Mouse (Mus musculus) frontal cortex, postnatal 14 days (tissue): ENCODE measurements around the gene Phf21b.

Source experiments
- DNase-seq, 2 experiments: peaks; one replicate each; pipeline ENCODE4 v3.0.0; 2022; ENCODE audit warnings: low spot score in 2 of 2

Gene Phf21b

GRCm38 (mm10) chr15:84846216-84846615 lies 9.6 kb downstream of the Phf21b start:
- no peak for DNase-seq

GRCm38 (mm10) chr15:84844831-84845230 lies 11.0 kb downstream of the Phf21b start:
- no peak for DNase-seq

GRCm38 (mm10) chr15:84843034-84843433 lies 12.8 kb downstream of the Phf21b start:
- no peak for DNase-seq

GRCm38 (mm10) chr15:84841925-84842821 lies 13.7 kb downstream of the Phf21b start:
- no peak for DNase-seq

- no peak for DNase-seq
Measured at GRCm38 (mm10) chr15:84840560-84840959, 15.3 kb downstream of the Phf21b start.

DNA sequence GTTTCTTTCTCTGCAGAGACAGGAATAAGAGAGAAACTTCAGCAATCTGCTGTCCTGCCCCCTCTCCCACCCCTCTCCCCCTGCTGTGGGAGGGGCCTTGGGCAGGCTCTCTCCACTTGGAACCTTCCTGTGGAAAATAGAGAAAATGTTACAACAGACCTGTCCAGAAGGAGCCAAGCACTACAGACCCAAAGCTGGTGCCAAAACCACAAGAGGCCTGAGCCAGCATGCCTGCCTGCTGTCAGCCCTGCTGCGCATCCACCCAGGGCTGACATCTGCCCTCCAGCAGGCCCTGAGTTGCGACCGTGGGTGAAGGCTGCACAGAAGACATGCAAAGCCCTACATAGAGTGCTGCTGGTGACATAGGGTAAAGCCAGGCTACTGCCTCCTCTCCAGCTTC lies 16.3 kb downstream of the Phf21b start:
- DNase-seq: no peak

- DNase-seq: no peak
Measured at GRCm38 (mm10) chr15:84837896-84838295, 18.0 kb downstream of the Phf21b start.

DNA sequence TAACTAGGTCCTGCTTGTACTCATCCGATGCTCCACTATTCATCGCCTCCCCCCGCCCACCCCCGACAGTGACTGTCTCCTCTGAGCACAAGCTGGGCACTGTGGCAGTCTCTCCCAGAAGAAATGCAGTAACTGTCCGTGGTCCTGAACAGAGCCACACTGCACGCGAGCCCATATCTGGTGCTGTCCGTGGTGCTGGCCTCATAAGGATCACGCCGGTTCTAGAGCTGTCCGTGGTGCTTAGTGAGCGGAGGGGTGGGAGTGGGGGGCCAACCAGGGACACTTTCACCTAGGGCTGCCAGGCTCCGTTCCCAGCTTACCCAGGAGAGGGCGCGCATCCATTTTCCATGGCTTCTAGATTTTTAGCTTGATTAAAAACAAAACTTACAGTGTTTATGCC lies 26.4 kb downstream of the Phf21b start:
- DNase-seq: peak; percentile 46 to 55

- DNase-seq: no peak
Measured at GRCm38 (mm10) chr15:84828603-84829002, 27.2 kb downstream of the Phf21b start.

DNA sequence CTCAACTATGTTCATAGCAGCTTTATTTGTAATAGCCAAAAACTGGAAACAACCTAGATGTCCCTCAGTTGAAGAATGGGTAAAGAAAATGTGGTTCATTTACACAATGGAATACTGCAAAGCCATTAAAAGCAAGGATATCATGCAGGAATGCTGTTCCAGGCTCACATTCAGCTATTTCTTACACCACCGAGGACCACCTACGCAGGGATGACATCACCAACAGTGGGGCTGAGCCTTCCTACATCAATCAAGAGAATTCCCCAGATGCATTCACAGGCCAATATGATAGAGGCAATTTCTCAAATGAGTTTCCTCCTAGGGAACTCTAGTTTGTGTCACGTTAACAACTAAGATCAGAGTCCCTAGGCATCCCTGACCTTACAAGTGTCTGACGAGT lies 32.8 kb downstream of the Phf21b start:
- no peak for DNase-seq

DNA sequence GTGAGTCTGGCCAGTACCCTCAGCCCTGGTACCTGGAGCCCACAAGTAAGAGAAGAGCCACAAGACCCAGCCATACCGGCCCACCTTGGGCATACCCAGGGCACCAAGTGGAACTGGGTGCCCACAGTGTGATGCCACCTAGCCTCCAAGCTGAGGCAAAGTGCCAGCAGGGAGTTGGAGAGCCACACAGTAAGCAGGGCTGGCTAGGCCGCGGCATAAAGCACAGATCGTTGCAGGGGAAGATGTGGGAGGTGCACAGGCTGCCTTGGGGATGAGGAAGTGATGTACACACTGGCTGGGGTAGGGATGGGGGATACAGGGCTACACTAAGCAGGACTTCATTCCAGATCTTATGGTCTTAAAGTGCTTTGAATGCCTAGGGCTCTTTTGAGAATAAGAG lies 35.0 kb downstream of the Phf21b start:
- no peak for DNase-seq

DNA sequence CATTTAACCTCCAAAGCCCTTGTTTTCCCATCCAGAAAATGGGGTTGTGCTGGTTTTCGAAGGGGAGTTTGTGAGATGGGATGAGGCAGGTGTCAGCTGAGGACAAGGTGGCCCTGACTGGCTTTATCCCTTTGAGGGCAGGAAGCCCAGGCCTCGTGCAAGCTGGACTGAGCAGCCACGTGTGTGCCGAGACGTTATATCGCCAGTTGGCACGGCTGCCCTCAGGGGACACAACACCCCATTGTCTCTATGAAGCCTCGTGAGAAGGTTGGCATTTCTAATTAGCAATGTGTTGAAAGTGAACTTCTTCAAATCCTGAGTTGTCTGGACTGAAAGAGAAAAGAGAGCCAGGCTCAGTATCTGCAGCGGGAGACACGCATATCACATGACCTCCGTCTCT lies 37.6 kb downstream of the Phf21b start:
- DNase-seq: no peak

DNA sequence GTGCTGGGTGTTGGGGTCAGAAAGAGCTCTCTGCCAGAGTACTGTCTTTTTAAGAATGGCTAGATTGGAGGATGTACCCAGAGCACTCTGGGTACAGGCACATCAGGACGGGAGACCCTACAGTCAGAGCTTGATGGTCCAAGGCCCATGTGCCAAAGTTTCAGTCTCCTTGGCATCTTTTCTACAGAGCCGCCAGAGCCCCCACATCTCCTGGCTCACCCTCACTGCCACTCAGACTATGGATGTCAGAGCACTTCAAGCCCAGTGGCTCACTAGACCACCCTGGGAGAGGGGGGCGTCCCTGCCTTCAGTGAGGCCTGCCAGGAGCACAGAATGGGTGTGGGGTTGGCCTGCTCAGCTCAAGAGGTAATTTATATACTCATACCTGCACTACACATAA lies 38.3 kb downstream of the Phf21b start:
- no peak for DNase-seq

DNA sequence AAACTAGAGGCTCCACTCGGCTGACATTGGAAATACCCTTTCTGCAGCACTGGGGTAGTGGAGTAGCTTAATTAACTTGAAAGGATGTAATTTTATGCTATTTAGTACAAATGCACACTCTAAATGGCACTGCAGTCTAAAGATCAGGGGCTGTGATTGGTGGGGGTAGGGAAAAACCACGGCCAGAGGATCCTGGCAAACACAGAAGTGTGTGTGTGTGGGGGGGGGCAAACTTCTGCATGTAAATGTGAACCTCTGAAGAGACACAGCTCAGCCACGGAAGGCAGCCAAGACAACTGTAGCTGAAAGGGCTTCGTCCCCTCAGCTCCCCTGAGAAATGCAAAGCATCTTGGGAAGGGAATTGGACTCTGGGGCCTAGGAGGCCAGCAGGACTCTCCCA lies 40.7 kb downstream of the Phf21b start:
- DNase-seq: no peak

DNA sequence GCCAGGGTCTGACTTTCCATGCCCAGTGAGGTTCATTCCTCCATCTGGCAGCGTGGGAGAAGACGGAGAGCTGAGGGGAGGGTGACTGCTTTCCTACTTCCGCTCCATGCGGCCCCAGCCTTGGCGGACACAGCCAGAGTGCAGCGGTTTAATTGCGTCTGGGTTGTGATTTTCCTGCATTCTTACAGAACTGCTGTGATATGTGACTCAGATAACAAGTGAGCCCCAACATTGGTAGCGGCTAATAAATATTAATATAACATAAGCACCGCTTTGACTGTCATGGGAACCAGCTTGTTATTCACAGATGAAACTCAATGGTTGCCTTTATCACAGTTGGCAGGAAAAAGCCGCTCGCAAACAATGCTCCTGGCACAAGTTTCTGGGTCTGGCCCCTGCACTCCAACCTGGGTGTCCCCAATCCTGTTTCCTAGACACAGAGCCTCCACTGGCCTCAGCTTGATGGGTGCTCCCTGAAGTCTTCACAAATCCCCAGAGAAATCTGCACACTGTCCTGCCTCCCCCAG lies 43.0 kb downstream of the Phf21b start:
- peak in 1 of 2 experiments; percentile 40 for DNase-seq

DNA sequence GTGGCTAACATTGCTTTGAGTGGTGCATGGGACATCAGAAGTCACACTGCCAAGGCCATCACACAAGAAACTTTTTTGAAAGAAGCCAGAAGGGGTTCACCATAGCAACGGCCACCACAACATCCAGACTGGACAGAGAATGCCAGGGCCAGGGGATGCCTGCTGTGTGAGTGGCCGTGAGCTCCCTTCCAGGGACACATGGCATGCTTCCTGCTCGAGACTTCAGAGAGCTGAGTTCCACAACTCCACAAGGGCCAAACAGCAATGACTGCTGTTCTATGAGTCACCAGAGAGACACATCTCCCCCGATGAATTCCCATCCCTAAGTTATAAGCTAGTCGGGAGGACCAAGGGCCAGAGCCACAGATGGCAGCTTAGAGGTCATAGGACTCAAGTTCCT lies 44.7 kb downstream of the Phf21b start:
- no peak for DNase-seq

DNA sequence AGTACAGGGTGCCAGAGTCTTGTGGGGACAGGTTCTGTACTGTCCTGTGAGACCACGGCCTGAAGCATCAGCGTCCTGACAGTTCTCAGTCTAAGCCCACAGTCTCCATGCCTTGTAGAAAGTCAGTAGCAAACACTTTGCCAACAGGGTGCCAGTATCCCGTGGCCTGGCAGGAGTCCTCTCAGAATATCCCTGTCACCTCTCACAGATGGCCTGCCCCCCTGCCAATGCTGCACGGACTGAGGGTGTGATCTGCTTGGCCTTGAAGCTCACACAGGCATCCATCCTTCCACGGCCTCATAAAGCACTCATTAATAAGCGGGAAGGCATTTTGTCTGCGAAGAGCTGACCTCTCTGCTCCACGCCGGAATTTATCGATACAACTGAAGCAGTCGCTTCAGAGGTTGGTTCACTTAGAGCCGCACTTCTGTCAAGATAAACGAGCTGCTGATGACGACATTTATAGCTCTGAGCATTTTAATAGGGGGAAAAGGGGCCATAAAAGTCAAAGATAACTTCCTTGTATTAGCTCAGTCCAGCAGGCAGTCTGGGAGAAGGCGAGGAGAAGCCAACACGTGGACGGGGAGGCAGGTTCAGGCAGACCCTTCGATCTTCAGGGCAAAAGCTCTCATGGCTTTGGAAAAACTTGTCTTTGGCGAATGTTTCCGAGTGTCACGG lies 46.4 kb downstream of the Phf21b start:
- no peak for DNase-seq

- peak in 1 of 2 experiments; percentile 54 for DNase-seq
Measured at GRCm38 (mm10) chr15:84803685-84804084, 52.2 kb downstream of the Phf21b start.

DNA sequence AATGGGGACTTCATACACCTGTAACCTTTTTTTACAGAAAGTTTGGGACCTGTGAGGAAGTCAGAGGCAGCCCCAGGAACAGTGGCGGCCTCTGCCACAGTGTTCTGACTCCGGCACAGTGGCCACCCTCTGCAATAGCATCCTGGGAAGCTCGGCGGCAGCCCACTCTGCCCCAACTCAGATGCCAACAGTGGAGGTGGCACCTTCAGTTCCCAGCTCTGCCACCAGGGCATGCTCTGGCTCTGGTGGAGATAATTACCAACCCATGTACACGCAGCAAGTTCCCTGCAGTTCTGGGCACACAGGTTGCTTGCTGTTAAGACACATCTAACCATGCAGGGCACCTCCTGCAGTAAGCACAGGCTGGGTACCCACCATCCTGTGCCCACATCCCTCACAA lies 55.7 kb downstream of the Phf21b start:
- DNase-seq: no peak

DNA sequence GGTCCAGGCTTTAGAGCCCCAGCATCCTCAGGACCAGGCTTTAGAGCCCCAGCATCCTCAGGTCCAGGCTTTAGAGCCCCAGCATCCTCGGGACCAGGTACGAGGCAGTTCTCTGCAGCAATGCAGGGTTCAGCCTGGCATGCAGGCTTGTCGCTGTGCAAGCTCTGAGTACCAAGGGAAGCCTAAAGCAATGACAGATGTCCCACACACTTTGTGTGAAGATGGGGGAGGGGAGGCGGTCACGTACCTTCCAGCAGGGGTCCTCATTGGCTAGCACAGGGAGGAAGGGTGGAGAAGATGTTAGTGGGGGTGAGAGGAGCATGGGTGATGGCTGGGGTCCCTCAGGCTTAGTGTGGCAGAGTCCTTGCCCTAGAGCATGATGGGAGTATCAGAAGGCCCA lies 62.2 kb downstream of the Phf21b start:
- DNase-seq: no peak

GRCm38 (mm10) chr15:84787161-84787560 lies 68.7 kb downstream of the Phf21b start:
- DNase-seq: no peak

DNA sequence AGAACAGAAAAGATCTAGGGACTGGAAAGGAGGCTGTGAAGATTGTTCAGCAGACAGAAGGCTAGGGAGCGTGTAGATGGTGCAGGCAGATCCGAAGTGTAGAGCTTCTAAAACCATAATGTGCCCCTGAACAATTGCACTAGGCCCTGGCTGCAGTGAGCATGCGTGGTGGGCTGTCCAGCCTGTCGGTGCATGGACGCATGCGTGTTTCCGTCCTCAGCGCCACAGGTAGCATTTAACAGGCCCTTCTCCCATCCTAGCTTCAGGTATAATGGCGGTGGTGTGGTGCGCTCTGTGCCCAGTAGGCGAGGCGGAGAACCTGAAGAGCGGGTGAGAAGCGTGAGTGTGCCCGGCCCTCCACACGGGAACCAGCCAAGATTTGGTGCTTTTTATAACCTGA lies 71.0 kb downstream of the Phf21b start:
- DNase-seq: no peak

DNA sequence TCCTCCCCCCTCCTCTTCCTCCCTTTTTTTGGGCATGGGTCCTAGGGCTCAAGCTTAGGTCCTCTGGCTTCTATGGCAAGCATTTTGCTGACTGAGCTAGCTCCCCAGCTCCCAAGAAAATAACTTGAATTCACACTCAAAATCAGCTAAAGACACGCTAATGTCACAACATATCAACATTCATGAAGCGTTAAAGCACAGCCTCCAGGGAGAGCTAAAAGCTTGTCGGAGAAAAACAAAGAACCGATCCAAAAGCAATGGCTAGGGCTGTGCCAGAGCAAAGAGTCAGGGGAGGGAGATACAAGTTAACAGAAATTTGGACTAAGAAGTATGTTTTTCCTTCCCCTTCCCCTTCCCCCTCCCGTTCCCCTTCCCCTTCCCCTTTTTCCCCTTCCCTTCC lies 77.3 kb downstream of the Phf21b start:
- DNase-seq: no peak
